Mouse (Mus musculus): ENCODE results near the gene Atp6v1c2.

- TF ChIP-seq POLR2A (IDR thresholded peaks at IDR 0.05; ENCODE audit: borderline replicate concordance, extremely low read depth, low read depth, low read length) (no peak), CTCF (IDR thresholded peaks at IDR 0.05; ENCODE audit: insufficient read depth, low read length) (no peak)
Observed at GRCm38 (mm10) chr12:17308246-17308645, 20.9 kb downstream of the Atp6v1c2 start.
